ENCODE assay signal across 19 mouse cellular contexts in the genomic region with DNA sequence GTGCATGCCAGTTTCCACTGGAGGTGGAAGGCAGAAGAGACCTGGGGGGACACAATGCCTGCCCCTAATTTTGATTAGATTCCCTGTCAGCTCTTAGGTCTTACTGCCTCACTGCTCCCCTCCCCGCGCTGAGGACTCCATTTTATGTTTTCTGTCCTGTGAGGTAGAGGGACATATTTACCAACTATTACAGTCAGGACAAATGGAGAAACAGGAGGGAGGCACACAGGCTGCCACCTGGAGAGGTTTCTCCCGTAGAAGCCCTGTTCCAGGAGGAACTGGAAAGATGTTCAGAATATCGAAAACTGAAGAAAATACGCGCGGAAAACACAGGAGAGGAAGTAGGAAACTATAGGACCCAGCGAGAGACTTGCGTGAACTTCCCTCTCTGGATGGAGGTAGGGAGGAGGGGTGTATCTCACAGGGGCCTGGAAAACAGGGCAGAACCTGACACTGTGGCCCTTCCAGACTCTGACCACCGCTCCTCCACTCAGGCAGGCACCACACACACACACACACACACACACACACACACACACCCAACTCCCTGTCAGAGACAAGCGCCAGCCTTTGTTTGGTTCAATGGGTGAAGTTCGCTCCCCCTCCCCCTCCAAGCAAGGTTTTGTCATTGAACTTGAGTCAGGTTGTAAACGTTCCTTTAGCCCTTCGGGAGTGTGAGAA. TPM values are rescaled to one million over a fixed set of nuclear protein-coding genes. Genes with fewer than 3 reads are reported as not detected.
DNase-seq lines count a peak whose midpoint lies in the region; ATAC-seq and TF ChIP-seq lines count a peak whose summit lies in the region.
"Had no signal": no experiment of that assay in that cellular context is flagged by ENCODE, and none has a peak within 500 bp of the region (broad histone marks: within the 10 kb centered on the region; RNA-seq: fewer than 3 reads in every experiment).

No protein-coding gene starts in this region.

- H3K9me3 ChIP-seq in hindbrain, embryonic 11.5 days (ENCODE audit: control insufficient read depth, low read length), result no peaks in the 10 kb centered on the region
- no peaks in the 10 kb centered on the region for H3K9me3 ChIP-seq in hindbrain, embryonic 13.5 days
- H3K9me3 ChIP-seq in E14TG2a.4 (ENCODE audit: low read length), result no peaks in the 10 kb centered on the region
- no peaks in the 10 kb centered on the region for H3K9me3 ChIP-seq in limb, embryonic 12.5 days
- H3K9me3 ChIP-seq: hindbrain, embryonic 10.5 days; liver, embryonic 15.5 days had no signal

- TF ChIP-seq CTCF in E14TG2a.4 (conservative IDR thresholded peaks at IDR 0.05; ENCODE audit: low read length), result no peak
- no peak for TF ChIP-seq CTCF in left cerebral cortex, adult 2 months (IDR thresholded peaks at IDR 0.05)

- intact Hi-C loops in left cerebral cortex, adult 2 months (cut with DNase I), result loop anchor here (5.0 kb wide), 2 partner anchors 120 to 195 kb away; partner anchors contain the start of genes Hoxb3 and Igf2bp1

- H3K36me3 ChIP-seq in hindbrain, embryonic 11.5 days (ENCODE audit: control insufficient read depth, insufficient read depth, low read length), result no peaks in the 10 kb centered on the region
- H3K36me3 ChIP-seq in hindbrain, embryonic 13.5 days, result no peaks in the 10 kb centered on the region
- H3K36me3 ChIP-seq in E14TG2a.4 (ENCODE audit: insufficient read depth, low read length), result no peaks in the 10 kb centered on the region
- no peaks in the 10 kb centered on the region for H3K36me3 ChIP-seq in limb, embryonic 12.5 days
- H3K36me3 ChIP-seq: hindbrain, embryonic 10.5 days; liver, embryonic 15.5 days had no signal

- no peak overlapping the region for H3K4me2 ChIP-seq in hindbrain, embryonic 11.5 days (replicated peaks; ENCODE audit: low read depth, low read length)
- no peak overlapping the region for H3K4me2 ChIP-seq in hindbrain, embryonic 13.5 days
- no peak overlapping the region for H3K4me2 ChIP-seq in limb, embryonic 12.5 days
- H3K4me2 ChIP-seq: liver, embryonic 15.5 days had no signal

- no peak overlapping the region for H3K27ac ChIP-seq in hindbrain, embryonic 11.5 days (ENCODE audit: low read depth, low read length)
- no peak overlapping the region for H3K27ac ChIP-seq in hindbrain, embryonic 13.5 days
- H3K27ac ChIP-seq in limb, embryonic 12.5 days, result no peak overlapping the region
- H3K27ac ChIP-seq in left cerebral cortex, adult 2 months, result no peak overlapping the region
- H3K27ac ChIP-seq: hindbrain, embryonic 10.5 days; liver, embryonic 15.5 days had no signal

- H3K4me3 ChIP-seq in hindbrain, embryonic 11.5 days (ENCODE audit: low read depth, low read length), result no peak overlapping the region
- no peak overlapping the region for H3K4me3 ChIP-seq in hindbrain, embryonic 13.5 days
- H3K4me3 ChIP-seq in E14TG2a.4 (replicated peaks; ENCODE audit: low read length), result peak overlapping the region; percentile 57; the same call in 1 of the 2 replicates
- 0 out of 2 replicates have a peak overlapping the region, but pooled peaks have one; percentile 3 for H3K4me3 ChIP-seq in limb, embryonic 12.5 days (replicated peaks)
- no peak overlapping the region for H3K4me3 ChIP-seq in left cerebral cortex, adult 2 months
- H3K4me3 ChIP-seq: hindbrain, embryonic 10.5 days; liver, embryonic 15.5 days had no signal

- 1% methylated on average over 14 of the region's 14 CpGs for WGBS in hindbrain, embryonic 11.5 days
- WGBS in hindbrain, embryonic 13.5 days, result 1% methylated on average over 13 of the region's 14 CpGs
- WGBS in limb, embryonic 12.5 days, result 2% methylated on average over 14 of the region's 14 CpGs

- peaks cover 97% of the 10 kb centered on the region for H3K27me3 ChIP-seq in hindbrain, embryonic 11.5 days (ENCODE audit: control insufficient read depth, insufficient read depth, low read length)
- H3K27me3 ChIP-seq in hindbrain, embryonic 13.5 days, result peaks cover 100% of the 10 kb centered on the region
- H3K27me3 ChIP-seq in E14TG2a.4 (ENCODE audit: insufficient read depth, low read length), result peaks cover 97% of the 10 kb centered on the region
- H3K27me3 ChIP-seq in limb, embryonic 12.5 days, result peaks cover 95% of the 10 kb centered on the region

- no peak overlapping the region for H3K9ac ChIP-seq in hindbrain, embryonic 11.5 days (ENCODE audit: low read depth, low read length)
- no peak overlapping the region for H3K9ac ChIP-seq in hindbrain, embryonic 13.5 days
- no peak overlapping the region for H3K9ac ChIP-seq in limb, embryonic 12.5 days (replicated peaks)
- H3K9ac ChIP-seq: liver, embryonic 15.5 days had no signal

- 0 out of 2 replicates have a peak, but pooled peaks cover 2% of the 10 kb centered on the region for H3K4me1 ChIP-seq in hindbrain, embryonic 11.5 days (replicated peaks; ENCODE audit: control insufficient read depth, insufficient read depth, low read length)
- no peaks in the 10 kb centered on the region for H3K4me1 ChIP-seq in hindbrain, embryonic 13.5 days (replicated peaks)
- H3K4me1 ChIP-seq in E14TG2a.4 (replicated peaks; ENCODE audit: low read depth, low read length), result peaks cover 60% of the 10 kb centered on the region
- H3K4me1 ChIP-seq in limb, embryonic 12.5 days (replicated peaks), result 0 out of 2 replicates have a peak, but pooled peaks cover 8% of the 10 kb centered on the region
- H3K4me1 ChIP-seq: hindbrain, embryonic 10.5 days; liver, embryonic 15.5 days had no signal

- no peak for ATAC-seq in hindbrain, embryonic 11.5 days (ENCODE audit: low FRiP score)
- ATAC-seq in hindbrain, embryonic 13.5 days (ENCODE audit: low FRiP score), result no peak
- ATAC-seq in limb, embryonic 12.5 days (ENCODE audit: insufficient number of reproducible peaks, insufficient read depth, low FRiP score, low TSS enrichment, low read depth), result no peak

- peak; percentile 51 for DNase-seq in hindbrain, embryonic 11.5 days (ENCODE audit: low spot score)
- peak; percentile 97 for DNase-seq in ES-CJ7 (ENCODE audit: low read depth, low spot score)
- DNase-seq in left cerebral cortex, adult 2 months (ENCODE audit: extremely low spot score in 1 of 2, low spot score in 2 of 2), result no peak
- no peak for DNase-seq in urinary bladder, adult 18-20 months (ENCODE audit: low spot score in 2 of 2)
- DNase-seq: cerebellum, adult 9-11 months; gastrocnemius, postnatal 25 days; kidney, postnatal 14 days; lung, postnatal 10 days; thymus, adult 18-20 months had no signal

RNA-seq across cellular contexts. Expression of gene Hoxb13, which starts 8.4 kb away (rescaled TPM):
- polyA plus RNA-seq in hindbrain, embryonic 11.5 days (2014; fragmentation: Nextera tagmentation; extraction: Ambion mirVana), result not detected in 2 replicates
- polyA plus RNA-seq in hindbrain, embryonic 13.5 days (2015; fragmentation: Nextera tagmentation; extraction: Ambion mirVana), result not detected in 2 replicates
- polyA plus RNA-seq in limb, embryonic 12.5 days (2016; fragmentation: Nextera tagmentation; extraction: Ambion mirVana), result not detected in 2 replicates
- not detected for total RNA-seq in left cerebral cortex, adult 2 months (2021)
- total RNA-seq: adrenal gland, postnatal 25 days; gastrocnemius, postnatal 25 days; heart, adult 8-10 months had no signal
- polyA plus RNA-seq: frontal cortex, adult 2 months; hindbrain, embryonic 10.5 days; intestine, embryonic 14.5 days; limb, embryonic 14.5 days; liver, embryonic 15.5 days had no signal

Comparison
In these comparisons a context has a peak if more than half of its experiments do, and no peak if none do; other contexts are left out.
1. DNase-seq: peak in hindbrain, embryonic 11.5 days (single experiment) and ES-CJ7 (single experiment); none in left cerebral cortex, adult 2 months (0 of 2) and urinary bladder, adult 18-20 months (0 of 2).
2. H3K4me3 ChIP-seq: peak in E14TG2a.4 (single experiment) and limb, embryonic 12.5 days (single experiment); none in hindbrain, embryonic 11.5 days (single experiment), hindbrain, embryonic 13.5 days (single experiment) and left cerebral cortex, adult 2 months (single experiment).